Mouse (Mus musculus) colon, adult 2 months (tissue): Measurements from ENCODE around the gene Abl1. TPM values are rescaled to one million over a fixed set of nuclear protein-coding genes. Genes with fewer than 3 reads are reported as not detected.

ENCODE experiments used
- polyA plus RNA-seq: library from polyadenylated mRNA; depleted of rRNA; stranded (reverse); fragments of >200 nt; gene quantifications from 2 replicates; pipeline ENCODE4 v1.2.3, GENCODE M21; 2012; rRNA removed

The Abl1 gene
- polyA plus RNA-seq = 61.1 and 62.2 TPM in 2 replicates

DNA sequence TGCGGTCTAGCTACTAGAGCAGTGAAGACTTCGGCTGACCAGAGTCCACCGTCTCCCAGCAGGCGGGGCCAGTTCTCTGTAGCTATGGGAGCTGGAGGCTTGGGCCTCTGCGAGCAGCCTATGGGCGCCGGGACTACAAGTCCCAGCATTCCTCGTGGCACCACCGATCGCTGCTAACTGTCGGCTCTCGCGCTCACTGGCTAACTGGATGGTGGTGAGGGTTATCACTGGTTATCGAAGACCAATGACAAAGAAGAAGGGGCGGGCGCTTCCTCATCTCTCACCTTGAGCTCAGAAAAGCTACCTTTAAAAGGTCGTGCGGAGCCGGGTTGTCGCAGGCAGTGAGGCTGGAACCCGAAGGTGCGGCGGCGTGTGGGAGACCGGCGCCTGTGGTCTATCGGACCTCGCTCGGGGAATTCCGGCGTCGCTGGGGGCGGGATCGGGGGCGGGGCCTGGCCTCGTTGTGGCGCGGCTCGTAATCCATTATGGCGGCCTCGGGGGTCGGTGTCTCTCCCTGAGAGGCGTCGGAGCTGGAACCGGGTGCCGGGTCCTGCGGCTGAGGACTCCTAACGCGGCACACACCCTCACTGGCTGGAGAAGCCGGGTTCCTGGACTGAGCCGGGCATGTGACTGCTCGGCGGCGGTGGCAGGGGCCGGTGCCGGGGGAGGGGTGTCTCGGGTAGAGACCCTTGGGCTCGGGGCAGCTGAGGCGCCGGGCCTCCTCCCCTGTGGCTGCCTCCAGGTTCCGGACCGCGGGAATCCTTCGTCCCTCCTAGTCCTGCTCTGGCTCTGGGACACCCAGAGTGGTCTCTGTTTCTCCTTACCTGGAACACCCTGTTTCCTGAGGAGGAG is at the start of gene Abl1:
Gene Abl1 (plus strand): TSS at position 303 of the 852 bp plus-strand sequence.

DNA sequence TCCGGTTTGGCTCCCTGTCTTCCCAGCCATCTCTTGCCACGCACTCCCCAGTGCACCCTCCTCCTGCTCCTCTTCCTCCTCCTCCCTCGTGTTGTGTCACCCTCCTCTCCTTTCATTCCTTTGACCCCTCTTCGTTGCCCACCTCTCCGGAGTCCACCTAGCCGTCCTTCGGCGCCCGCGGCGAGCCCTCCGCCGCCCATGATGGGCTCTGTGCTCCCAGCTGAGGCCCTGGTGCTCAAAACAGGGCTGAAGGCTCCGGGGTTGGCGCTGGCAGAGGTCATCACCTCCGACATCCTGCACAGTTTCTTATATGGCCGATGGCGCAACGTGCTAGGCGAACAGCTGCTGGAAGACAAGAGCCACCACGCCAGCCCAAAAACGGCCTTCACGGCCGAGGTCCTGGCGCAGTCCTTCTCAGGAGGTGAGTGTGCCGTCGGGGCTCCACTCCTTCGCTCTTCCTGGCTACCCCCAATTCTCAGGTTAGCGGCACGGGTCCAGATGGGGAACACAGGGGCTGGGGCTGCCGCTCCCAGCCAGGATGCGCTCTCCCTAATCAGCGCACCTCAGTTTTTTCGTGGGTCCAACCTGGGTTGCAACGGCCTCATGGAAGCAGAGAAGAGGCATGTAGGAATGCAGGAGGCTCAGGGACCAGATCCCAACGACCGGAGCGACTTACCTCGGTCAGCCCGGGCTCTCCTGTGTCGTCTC is 48.1 kb upstream of the Abl1 start, which contains the start of gene Prdm12:
Gene Prdm12 (plus strand): TSS at position 137 of the 708 bp plus-strand sequence.

DNA sequence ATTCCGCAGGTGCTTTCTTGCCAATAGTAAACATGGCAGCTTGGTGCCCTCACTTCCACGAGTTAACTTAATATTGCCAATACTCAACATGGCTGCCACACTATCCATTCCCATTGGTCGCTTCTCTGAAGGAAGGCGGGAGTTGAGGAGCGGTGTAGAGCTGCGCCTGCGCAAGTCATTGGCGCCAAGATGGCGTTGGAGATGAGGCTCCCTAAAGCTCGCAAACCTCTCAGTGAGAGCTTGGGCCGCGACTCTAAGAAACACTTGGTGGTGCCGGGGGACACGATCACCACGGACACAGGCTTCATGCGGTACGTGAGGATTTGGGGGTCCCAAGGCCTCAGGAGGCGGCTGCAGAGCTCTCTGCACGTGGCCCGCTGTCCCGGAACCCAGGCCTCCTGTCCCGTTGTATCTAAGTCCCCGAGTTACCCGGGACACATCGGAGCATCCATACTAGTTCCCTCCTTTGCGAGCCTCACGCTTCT is 17.6 kb upstream of the Abl1 start, which contains the start of gene Exosc2:
Gene Exosc2 (plus strand): TSS at position 165 of the 485 bp plus-strand sequence.

DNA sequence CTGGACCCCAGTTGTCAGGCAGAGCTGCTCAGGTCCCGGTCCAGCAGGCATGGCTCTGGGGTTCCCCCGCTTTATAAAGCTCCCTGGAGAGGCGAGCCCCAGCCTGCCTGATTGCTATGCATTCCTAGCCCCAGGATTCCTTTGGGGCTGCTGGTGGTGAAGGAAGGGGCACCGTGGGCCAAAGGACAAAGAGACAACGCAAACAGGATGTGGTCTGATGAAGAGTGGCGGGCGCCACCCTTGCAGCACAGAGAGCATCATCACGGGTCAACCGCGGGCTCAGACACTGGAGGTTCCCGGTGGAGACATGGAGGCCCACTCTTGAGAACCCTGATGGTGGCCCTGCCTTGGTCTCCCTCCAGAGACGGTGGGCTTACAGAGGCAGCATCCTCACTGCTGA is 122.3 kb downstream of the Abl1 start, which contains the start of gene Qrfp:
Gene Qrfp (minus strand): TSS at position 137 of the 400 bp plus-strand sequence.

DNA sequence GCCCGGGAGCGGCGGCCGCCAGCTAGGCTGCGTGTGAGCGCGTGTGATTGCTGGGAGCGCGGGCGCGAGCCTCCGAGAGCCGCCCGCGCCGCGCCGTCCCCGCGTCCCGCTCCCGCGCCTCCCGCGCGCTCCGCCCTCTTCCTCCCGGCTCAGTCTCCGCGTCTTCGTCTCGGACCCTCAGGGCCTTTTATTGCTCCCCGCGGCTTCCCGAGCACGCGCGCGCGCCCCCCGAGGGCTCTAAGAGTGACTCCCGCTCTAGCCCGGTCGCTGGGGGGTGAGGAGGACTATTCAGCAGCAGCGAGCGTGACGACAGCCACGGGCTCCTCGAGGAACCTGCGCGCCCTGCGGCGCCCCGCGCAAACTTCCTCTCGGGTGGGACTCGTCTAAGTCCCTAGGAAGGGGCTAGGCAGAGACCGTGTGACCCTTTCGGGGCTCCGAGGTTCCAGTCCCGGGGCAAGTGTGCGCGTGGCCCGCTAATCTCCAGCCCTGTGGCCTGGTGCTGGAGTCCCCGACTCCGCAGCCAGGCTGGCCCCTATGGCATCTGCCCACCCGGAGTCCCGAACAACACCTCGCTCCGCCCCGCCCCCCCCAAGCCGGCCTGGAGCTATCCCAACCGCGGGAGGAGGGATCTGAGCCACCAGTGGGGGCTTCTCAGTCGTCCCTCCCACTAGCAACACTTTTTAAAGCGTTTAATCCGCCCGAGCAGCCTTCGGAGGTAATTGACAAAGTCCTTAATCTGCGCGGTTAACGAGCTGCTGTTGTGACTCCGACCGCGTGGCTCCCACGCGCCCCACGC is 157.9 kb downstream of the Abl1 start, which contains the start of gene Fibcd1:
Gene Fibcd1 (minus strand): TSS at position 110 of the 796 bp plus-strand sequence.

Other genes with a start within 250 kb of the Abl1 start
- gene Ass1, start 218.2 kb upstream of the Abl1 start, polyA plus RNA-seq = 27.2 and 33.0 TPM in 2 replicates
- gene Fubp3, start 115.7 kb upstream of the Abl1 start, polyA plus RNA-seq = 49.4 and 51.4 TPM in 2 replicates
- gene Prdm12, start 48.3 kb upstream of the Abl1 start, polyA plus RNA-seq = not detected in 2 replicates
- gene Exosc2, start 17.7 kb upstream of the Abl1 start, polyA plus RNA-seq = 4.6 and 5.0 TPM in 2 replicates
- 0.08 TPM in 1 of 2 replicates, not detected in the other for gene Qrfp, start 122.2 kb downstream of the Abl1 start, polyA plus RNA-seq
- 0.65 and 0.77 TPM in 2 replicates for gene Fibcd1, start 157.6 kb downstream of the Abl1 start, polyA plus RNA-seq
- 4.0 and 4.7 TPM in 2 replicates for gene Lamc3, start 198.9 kb downstream of the Abl1 start, polyA plus RNA-seq